Mouse (Mus musculus): ENCODE data around the gene Cog2.

Gene Cog2

DNA sequence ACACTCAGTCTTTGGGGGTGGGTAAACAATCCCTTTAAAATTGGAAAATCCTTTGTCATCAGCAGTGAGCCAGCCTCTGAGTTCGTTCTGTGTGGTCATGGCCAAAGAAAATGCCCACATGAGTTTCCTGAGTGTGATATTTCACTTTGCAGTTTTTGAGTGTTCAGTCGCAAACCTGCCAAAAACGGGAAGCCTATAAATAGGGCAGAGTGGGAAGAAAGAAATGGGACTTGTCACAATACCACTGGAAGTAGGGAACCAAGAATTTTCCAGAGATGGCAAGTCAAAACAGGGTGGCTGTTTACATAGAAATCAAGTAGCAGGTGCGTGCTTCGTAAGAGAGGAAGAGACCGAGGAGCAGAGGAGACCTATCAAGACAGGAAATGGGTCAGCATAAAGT lies 4.0 kb upstream of the Cog2 start:
- DNase-seq (ENCODE audit: low read depth) = no peak

DNA sequence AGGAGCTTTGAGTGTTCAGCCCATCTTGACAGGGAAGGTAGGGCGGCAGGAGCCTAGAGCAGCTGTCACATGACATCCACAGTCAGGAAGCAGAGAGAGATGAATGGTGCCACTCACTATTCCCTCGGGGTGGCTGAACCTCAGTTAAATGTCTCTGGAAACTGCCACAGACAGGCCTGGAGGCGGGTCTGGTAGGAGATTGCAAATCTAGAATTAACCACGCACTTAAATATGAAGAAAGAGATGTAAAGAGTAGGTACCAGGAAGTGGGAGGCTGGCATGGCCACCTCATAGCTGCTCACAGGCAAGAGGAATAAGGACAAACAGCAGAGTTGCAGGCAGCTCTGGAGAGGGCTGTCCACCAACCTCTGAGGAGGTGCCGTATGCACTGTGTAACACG lies 3.4 kb upstream of the Cog2 start:
- DNase-seq (ENCODE audit: low read depth) = no peak

DNA sequence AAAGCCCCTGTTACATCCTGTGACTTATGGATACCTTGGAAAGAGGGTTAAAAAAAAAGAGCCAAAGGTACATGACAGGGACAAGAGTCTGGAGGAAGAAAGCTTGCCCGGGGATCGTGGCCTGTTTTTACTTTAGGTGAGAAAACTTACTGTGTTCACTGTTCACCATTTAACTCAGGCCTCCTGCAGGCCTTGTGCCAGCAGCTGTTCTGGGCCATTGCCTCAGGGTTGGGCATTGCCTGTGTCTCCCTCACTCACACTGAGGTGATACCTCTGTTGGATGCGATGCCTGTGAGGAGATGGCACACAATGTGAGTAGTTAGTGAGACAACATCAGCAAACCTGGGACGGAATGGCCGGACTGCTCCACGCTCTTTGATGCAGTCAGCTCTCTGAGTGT lies 1.4 kb downstream of the Cog2 start:
- DNase-seq (ENCODE audit: low read depth) = no peak

- DNase-seq (ENCODE audit: low read depth) = no peak
Observed at GRCm38 (mm10) chr8:124526261-124526660, 5.7 kb downstream of the Cog2 start.

GRCm38 (mm10) chr8:124530076-124530475 lies 9.5 kb downstream of the Cog2 start:
- DNase-seq (ENCODE audit: low read depth) = no peak

DNA sequence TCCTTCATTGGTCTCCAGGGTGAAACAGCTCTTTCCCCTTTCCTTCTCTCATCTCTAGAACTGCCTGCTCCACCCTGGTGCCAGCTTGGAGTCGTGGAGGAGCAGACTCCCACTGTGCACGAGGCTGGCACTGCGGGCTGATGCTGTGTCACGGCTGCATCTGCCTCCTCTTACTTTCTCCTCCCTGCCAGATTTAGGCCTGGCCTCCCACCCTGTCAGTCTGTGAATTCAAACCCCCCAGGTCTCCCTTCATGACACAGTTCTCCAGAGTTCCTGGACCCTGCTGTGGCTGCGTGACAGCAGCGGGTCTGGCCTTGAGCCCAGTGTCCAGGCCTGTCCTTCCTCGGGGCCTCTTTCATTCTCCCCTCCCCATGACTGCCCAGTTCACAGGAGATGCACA lies 10.0 kb downstream of the Cog2 start:
- DNase-seq (ENCODE audit: low read depth) = no peak

DNA sequence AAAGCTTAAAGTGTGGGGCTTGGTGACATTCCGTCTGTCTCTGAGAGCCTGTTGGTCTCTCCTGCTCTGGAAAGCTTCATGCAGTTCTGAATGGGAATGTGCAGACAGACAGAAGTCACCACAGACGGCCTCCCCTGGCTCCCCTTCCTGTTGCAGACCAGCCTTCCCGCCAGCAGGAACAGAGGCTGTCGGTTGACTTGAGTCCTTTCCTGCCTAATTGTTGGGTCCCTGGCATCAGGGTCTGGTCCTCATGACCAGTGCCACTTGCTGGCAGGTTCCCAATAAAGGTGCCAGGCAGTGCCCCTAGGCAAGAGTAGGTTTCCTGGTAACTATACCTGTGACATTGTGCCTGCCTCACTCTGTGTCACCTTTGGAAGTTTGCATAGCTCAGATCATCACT lies 10.4 kb downstream of the Cog2 start:
- DNase-seq (ENCODE audit: low read depth) = no peak

DNA sequence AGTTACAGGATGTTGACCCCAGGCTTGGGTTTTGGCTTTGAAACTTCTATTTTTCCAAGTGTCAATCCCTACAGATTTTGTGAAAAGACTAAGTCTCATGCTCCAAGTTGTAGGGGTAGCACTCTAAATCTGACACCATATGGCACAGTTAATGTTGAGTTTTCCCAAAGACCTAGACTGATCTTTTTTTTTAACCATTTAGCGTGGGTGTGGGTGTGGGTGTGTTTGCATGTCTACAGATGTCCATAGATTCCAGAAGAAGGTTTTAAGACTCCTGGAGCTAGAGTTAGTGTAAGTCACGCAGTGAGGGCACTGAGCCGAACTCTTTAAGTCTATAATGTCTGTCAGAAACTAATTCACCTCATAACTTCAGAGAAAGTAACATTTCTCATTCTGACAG lies 12.1 kb downstream of the Cog2 start:
- DNase-seq (ENCODE audit: low read depth) = no peak

GRCm38 (mm10) chr8:124535451-124535850 lies 14.9 kb downstream of the Cog2 start:
- DNase-seq (ENCODE audit: low read depth) = no peak

- DNase-seq (ENCODE audit: low read depth) = no peak
Observed at GRCm38 (mm10) chr8:124540906-124541305, 20.3 kb downstream of the Cog2 start.

- DNase-seq (ENCODE audit: low read depth) = no peak
Observed at GRCm38 (mm10) chr8:124542001-124542400, 21.4 kb downstream of the Cog2 start.

DNA sequence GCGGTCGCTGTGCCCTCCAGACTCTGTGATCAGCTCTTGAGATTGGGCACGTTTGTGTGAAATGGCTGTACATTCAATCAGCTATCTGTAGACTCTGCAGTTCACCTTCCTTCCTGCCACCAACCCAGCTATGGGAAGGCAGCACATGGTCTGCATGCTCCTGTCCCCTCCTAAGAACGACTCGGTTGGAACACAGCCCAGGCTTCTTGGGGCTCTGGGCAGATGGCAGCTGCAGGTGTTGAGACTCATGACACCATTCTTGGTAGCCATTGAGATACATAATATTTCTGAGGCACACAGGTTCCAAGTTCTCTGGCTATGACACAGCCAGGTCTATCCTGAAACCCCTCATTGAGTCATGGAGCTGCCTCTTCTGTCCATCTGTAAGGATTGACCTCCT lies 22.7 kb downstream of the Cog2 start:
- DNase-seq (ENCODE audit: low read depth) = no peak

DNA sequence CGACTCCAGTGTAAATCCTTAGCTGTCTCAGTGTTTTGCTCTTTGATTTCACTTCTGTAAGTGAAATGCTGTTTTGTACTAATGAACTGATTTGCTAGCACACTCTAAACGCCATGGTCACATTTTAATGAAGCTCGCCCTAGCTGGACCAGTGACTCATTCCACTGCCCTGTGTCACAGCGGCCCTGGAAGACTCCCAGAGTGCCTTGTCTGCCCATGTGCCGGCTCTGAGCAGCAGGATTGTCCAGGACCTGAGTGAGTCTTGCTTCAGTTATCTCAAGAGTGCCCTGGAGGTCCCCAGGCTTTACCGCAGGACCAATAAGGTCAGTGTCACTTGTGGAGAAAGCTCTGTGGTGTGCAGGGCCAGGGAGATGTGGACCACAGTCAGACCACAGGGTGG lies 25.8 kb downstream of the Cog2 start:
- no peak for DNase-seq (ENCODE audit: low read depth)

GRCm38 (mm10) chr8:124546815-124547214 lies 26.2 kb downstream of the Cog2 start:
- no peak for DNase-seq (ENCODE audit: low read depth)

- no peak for DNase-seq (ENCODE audit: low read depth)
Observed at GRCm38 (mm10) chr8:124547269-124547668, 26.7 kb downstream of the Cog2 start.

DNA sequence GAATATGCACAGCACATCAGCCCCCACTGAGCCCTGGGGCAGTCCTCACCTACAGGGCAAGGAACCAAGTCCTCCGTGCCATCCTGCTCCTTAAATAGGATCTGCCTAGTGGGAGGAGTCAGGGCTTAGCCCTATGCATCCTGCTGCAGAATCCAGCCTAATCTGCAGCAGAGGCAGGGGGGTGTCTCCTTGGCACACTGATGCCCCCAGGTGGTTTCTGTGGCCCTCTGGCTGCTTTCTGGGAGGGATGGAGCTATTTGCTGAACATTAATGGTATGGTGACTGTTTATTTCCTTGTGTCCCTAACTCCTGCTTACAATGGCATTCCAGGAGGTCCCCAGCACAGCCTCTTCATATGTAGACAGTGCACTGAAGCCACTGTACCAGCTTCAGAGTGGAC lies 27.6 kb downstream of the Cog2 start:
- no peak for DNase-seq (ENCODE audit: low read depth)

GRCm38 (mm10) chr8:124551011-124551661 lies 30.6 kb downstream of the Cog2 start:
- DNase-seq (ENCODE audit: low read depth) = no peak

- DNase-seq (ENCODE audit: low read depth) = no peak
Observed at GRCm38 (mm10) chr8:124555113-124555750, 34.7 kb downstream of the Cog2 start.

DNA sequence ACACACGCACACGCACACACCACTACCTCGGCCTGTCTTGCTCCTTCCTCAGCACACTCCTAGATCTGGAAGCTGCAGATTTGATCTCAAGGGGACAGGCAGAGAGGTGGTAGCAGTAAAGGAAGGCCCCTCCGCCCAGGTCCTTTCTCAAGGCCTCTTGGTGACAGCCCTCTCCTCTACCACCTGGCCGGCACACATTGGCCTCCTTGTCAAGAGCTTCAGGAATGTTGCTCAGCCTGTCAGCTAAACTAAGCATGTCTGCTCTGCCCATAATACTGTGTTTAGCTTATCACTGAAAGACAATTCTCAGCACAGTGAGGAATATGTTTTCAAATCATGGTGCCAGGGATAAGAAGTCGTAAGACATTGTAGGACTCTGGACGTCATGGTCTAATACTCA lies 35.6 kb downstream of the Cog2 start:
- no peak for DNase-seq (ENCODE audit: low read depth)

DNA sequence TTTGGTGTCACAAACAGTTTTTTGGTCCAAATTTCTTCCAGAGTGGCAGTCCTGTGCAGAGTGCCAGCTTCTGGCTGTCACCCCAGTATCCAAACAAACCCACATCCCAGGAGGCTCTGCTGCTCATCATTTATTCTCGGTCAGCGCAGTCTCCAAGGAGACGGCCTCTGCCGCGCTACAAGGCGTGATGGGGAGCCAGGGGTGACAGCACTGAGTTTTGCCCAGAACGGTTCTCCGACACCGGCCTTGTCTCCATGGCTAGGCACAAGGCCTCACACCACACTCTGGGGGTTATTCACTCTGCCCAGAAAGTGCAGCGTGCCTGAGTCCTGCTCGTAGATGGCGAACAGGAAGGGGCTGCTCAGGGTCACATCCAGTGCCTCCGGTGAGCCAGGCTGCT lies 36.1 kb downstream of the Cog2 start:
- no peak for DNase-seq (ENCODE audit: low read depth)

GRCm38 (mm10) chr8:124557476-124557875 lies 36.9 kb downstream of the Cog2 start:
- DNase-seq (ENCODE audit: low read depth) = no peak

DNA sequence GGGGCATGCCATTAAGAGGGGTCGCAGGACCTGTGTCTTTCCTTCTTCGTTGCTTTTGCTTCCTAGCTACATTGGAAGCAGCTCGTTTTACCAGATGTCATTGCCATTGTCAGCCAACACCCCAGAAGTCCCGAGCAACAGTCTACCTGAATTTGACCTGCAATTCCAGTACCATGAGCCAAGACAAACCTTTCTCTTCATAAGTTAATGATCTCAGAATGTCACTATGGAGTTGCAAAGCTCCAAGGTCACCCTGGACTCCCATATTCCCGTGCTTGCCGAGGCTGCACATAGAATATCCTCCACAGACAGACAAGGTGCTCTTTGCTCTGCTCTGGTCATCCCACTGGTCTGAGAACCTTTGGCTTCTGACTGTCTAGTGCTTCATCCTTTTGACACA lies 46.6 kb downstream of the Cog2 start:
- no peak for DNase-seq (ENCODE audit: low read depth)

DNA sequence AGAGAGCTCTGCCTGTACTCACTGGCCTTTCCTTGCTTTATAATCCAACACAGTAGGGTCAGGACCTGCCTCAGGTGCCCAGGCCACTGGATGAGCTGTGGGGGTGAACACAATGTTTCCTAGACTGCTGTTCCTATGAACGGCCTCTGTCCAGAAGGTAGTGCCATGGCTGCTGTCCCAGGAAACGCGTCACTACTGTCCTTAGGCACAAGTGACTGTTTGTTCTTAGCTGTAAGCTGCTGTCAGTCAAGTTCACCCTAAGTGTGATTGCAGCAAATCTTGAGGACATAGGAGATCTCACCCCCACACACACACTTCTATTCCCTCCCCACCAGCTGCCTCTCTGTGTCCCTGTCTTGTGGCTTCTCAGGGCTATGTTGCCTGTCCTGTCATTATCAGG lies 47.0 kb downstream of the Cog2 start:
- no peak for DNase-seq (ENCODE audit: low read depth)

DNA sequence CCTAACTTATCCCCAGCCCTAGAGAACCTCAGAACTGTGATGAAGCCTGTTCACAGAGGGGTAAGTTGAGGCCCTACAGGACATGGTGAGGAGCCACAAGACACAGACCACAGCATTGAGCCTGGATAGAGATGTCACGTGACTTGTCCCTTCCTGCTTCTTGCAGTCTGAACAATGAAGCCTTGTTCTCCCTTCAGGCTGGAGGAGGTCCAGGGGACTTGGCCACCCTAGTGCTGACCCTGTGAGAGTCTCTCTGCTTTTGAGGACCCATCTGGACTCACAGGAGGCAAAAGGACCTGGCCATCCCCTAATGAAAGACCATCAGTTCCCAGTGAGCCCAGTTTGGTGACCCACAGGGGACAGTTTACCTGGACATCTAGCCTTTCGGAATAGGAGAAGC lies 48.5 kb downstream of the Cog2 start:
- no peak for DNase-seq (ENCODE audit: low read depth)

Data from induced T-regulatory cell, adult 2 months (primary cell).